Mouse (Mus musculus): ENCODE measurements around the gene 4930438A08Rik. TPM values are rescaled to one million over a fixed set of nuclear protein-coding genes. Genes with fewer than 3 reads are reported as not detected.
"Not testable (repeated sequence)": the region's sequence is repeated elsewhere in the genome, so short reads cannot be mapped to it uniquely, and the experiment has no call there.

4930438A08Rik gene
- polyA plus RNA-seq (2014; fragmentation: Nextera tagmentation; extraction: Ambion mirVana): not detected in 2 replicates

GRCm38 (mm10) chr11:58274572-58274971, at the start of gene 4930438A08Rik:
Gene 4930438A08Rik (plus strand): TSS chr11:58274799.
- Histone ChIP-seq H3K4me1 (replicated peaks; ENCODE audit: control insufficient read depth, insufficient read depth, low read length) (no peaks in the 10 kb centered on the region), H3K27me3 (replicated peaks; ENCODE audit: control insufficient read depth, insufficient read depth, low read length) (no peaks in the 10 kb centered on the region), H3K27ac (ENCODE audit: low read depth) (no peak within 1 kb of the TSS), H3K4me2 (ENCODE audit: low read length) (no peak within 1 kb of the TSS), H3K9ac (ENCODE audit: low read length) (no peak within 1 kb of the TSS), H3K36me3 (ENCODE audit: control insufficient read depth, insufficient read depth, low read length) (no peaks in the 10 kb centered on the region), H3K9me3 (ENCODE audit: control insufficient read depth, low read length) (no peaks in the 10 kb centered on the region), H3K4me3 (ENCODE audit: low read depth, low read length) (no peak within 1 kb of the TSS)
- ATAC-seq (replicated peaks; ENCODE audit: low FRiP score, low TSS enrichment, low read depth): no peak
- 44% methylated on average over 2 of the region's 2 CpGs for WGBS
- no peak for DNase-seq (ENCODE audit: low spot score)

- H3K27me3 ChIP-seq (replicated peaks; ENCODE audit: control insufficient read depth, insufficient read depth, low read length); H3K27ac ChIP-seq (ENCODE audit: low read depth); H3K36me3 ChIP-seq (ENCODE audit: control insufficient read depth, insufficient read depth, low read length); H3K4me3 ChIP-seq (ENCODE audit: low read depth, low read length); H3K9ac ChIP-seq (ENCODE audit: low read length); ATAC-seq (replicated peaks; ENCODE audit: low FRiP score, low TSS enrichment, low read depth); DNase-seq (ENCODE audit: low spot score); H3K9me3 ChIP-seq (ENCODE audit: control insufficient read depth, low read length); H3K4me1 ChIP-seq (replicated peaks; ENCODE audit: control insufficient read depth, insufficient read depth, low read length); H3K4me2 ChIP-seq (ENCODE audit: low read length): not testable (repeated sequence)
- WGBS: 64% methylated on average over 2 of the region's 2 CpGs
These were observed 49.7 kb upstream of the 4930438A08Rik start for GRCm38 (mm10) chr11:58224872-58225271.

GRCm38 (mm10) chr11:58225655-58226054, 48.9 kb upstream of the 4930438A08Rik start:
- 2% methylated on average over 5 of the region's 5 CpGs for WGBS

DNA sequence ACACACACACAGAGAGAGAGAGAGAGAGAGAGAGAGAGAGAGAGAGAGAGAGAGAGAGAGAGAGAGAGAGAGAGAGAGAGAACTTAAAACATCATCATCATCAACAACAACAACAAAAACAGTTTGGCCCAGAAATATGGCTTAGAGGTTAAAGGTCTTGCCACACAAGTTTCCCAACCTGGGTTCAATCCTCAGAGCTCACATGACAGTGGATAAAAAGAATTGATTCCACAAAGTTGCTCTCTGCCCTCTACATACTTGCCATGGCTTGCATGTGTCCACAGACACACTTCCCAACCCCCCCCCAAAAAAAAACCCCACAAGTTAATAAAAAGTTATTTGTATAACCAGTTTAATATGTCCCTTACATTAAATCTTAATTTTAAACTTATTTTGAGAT, 48.2 kb upstream of the 4930438A08Rik start:
- H3K4me3 ChIP-seq (ENCODE audit: low read depth, low read length): no peak overlapping the region
- ATAC-seq (replicated peaks; ENCODE audit: low FRiP score, low TSS enrichment, low read depth) (no peak), DNase-seq (ENCODE audit: low spot score) (no peak)
- H3K27me3 ChIP-seq (replicated peaks; ENCODE audit: control insufficient read depth, insufficient read depth, low read length): no peaks in the 10 kb centered on the region
- H3K4me1 ChIP-seq (replicated peaks; ENCODE audit: control insufficient read depth, insufficient read depth, low read length): peaks cover 2% of the 10 kb centered on the region; the same call in 1 of the 2 replicates
- no peaks in the 10 kb centered on the region for H3K36me3 ChIP-seq (ENCODE audit: control insufficient read depth, insufficient read depth, low read length)
- no peak overlapping the region for H3K27ac ChIP-seq (ENCODE audit: low read depth)
- H3K9ac ChIP-seq (ENCODE audit: low read length): no peak overlapping the region
- H3K9me3 ChIP-seq (ENCODE audit: control insufficient read depth, low read length): no peaks in the 10 kb centered on the region
- H3K4me2 ChIP-seq (ENCODE audit: low read length): no peak overlapping the region

More at GRCm38 (mm10) chr11:58225655-58226054, 48.9 kb upstream of the 4930438A08Rik start:
- Histone ChIP-seq H3K4me2 (ENCODE audit: low read length) (no peak overlapping the region), H3K4me3 (ENCODE audit: low read depth, low read length) (no peak overlapping the region), H3K4me1 (replicated peaks; ENCODE audit: control insufficient read depth, insufficient read depth, low read length) (peaks cover 2% of the 10 kb centered on the region; the same call in 1 of the 2 replicates), H3K9me3 (ENCODE audit: control insufficient read depth, low read length) (no peaks in the 10 kb centered on the region), H3K9ac (ENCODE audit: low read length) (no peak overlapping the region), H3K36me3 (ENCODE audit: control insufficient read depth, insufficient read depth, low read length) (no peaks in the 10 kb centered on the region), H3K27me3 (replicated peaks; ENCODE audit: control insufficient read depth, insufficient read depth, low read length) (no peaks in the 10 kb centered on the region), H3K27ac (ENCODE audit: low read depth) (peak overlapping the region; percentile 9; the same call in 1 of the 2 replicates)
- peak; percentile 93 for DNase-seq (ENCODE audit: low spot score)
- peak; percentile 80 for ATAC-seq (replicated peaks; ENCODE audit: low FRiP score, low TSS enrichment, low read depth)

DNA sequence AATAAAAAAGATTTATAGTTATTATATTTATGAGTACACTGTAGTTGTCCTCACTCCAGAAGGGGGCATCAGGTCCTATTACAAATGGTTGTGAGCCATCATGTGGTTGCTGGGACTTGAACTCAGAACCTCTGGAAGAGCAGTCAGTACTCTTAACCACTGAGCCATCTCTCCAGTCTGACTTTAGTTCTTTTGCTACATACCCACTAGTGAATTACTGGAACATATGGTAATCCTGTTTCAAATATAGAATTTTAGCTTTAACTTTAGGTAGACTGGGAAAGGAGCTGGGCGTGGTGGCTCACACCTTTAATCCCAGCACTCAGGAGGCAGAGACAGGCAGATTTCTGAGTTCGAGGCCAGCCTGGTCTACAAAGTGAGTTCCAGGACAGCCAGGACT, 46.6 kb upstream of the 4930438A08Rik start:
- WGBS: 94% methylated on average over 2 of the region's 2 CpGs
- not testable (repeated sequence) for H3K27me3 ChIP-seq (replicated peaks; ENCODE audit: control insufficient read depth, insufficient read depth, low read length); ATAC-seq (replicated peaks; ENCODE audit: low FRiP score, low TSS enrichment, low read depth); H3K4me2 ChIP-seq (ENCODE audit: low read length); H3K4me1 ChIP-seq (replicated peaks; ENCODE audit: control insufficient read depth, insufficient read depth, low read length); H3K36me3 ChIP-seq (ENCODE audit: control insufficient read depth, insufficient read depth, low read length); H3K4me3 ChIP-seq (ENCODE audit: low read depth, low read length); DNase-seq (ENCODE audit: low spot score); H3K9ac ChIP-seq (ENCODE audit: low read length); H3K9me3 ChIP-seq (ENCODE audit: control insufficient read depth, low read length); H3K27ac ChIP-seq (ENCODE audit: low read depth)

DNA sequence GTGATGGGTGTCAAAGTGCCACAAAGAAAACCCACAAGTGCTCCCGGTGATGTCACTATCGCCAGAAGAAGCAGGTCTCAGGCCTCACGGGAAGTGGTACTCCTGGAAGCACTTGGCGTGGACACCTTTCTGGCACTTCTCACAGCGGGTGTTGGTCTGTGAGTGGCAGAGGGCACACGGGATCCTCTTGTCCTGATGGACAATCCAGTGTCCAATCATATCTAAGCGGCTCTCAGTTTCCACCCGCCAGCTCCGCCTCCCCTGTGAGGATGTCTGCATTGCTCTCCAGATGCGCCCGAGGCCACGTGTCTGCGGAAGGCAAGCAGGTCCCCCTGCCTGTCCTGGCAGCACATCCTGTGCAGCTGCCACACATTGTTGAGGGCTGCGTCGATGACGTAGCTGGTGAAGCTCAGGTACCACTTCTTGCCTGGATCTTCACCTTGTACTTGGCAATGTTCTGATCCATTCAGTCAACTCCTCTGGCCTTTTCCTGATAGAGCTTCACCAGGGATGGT, 44.1 kb upstream of the 4930438A08Rik start:
- Histone ChIP-seq H3K4me3 (ENCODE audit: low read depth, low read length) (no peak overlapping the region), H3K4me1 (replicated peaks; ENCODE audit: control insufficient read depth, insufficient read depth, low read length) (no peaks in the 10 kb centered on the region), H3K27me3 (replicated peaks; ENCODE audit: control insufficient read depth, insufficient read depth, low read length) (no peaks in the 10 kb centered on the region), H3K27ac (ENCODE audit: low read depth) (no peak overlapping the region), H3K4me2 (ENCODE audit: low read length) (no peak overlapping the region), H3K9me3 (ENCODE audit: control insufficient read depth, low read length) (no peaks in the 10 kb centered on the region), H3K9ac (ENCODE audit: low read length) (no peak overlapping the region), H3K36me3 (ENCODE audit: control insufficient read depth, insufficient read depth, low read length) (no peaks in the 10 kb centered on the region)
- no peak for ATAC-seq (replicated peaks; ENCODE audit: low FRiP score, low TSS enrichment, low read depth)
- 56% methylated on average over 16 of the region's 16 CpGs for WGBS
- no peak for DNase-seq (ENCODE audit: low spot score)

DNA sequence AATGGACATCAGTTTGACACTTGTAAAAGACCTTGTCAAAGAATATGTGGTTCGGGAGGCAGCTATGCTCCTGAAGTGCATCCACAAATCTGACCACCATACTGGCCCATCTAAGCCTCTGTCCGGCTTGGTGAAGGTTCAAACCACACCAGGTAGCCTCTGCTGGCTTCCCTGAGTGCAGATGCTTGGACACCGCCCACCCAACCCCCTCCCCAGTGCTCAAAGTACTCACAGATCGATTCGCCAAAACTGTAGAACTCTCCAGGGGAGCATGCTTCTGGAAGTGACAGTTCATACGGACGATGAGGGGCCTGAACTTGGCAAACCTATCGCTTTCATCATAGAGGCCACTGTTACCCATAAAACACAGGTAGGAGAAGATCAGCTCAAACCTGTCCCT, 43.4 kb upstream of the 4930438A08Rik start:
- Histone ChIP-seq H3K4me1 (replicated peaks; ENCODE audit: control insufficient read depth, insufficient read depth, low read length) (no peaks in the 10 kb centered on the region), H3K27ac (ENCODE audit: low read depth) (no peak overlapping the region), H3K36me3 (ENCODE audit: control insufficient read depth, insufficient read depth, low read length) (no peaks in the 10 kb centered on the region), H3K4me3 (ENCODE audit: low read depth, low read length) (no peak overlapping the region), H3K9me3 (ENCODE audit: control insufficient read depth, low read length) (no peaks in the 10 kb centered on the region), H3K4me2 (ENCODE audit: low read length) (no peak overlapping the region), H3K9ac (ENCODE audit: low read length) (no peak overlapping the region), H3K27me3 (replicated peaks; ENCODE audit: control insufficient read depth, insufficient read depth, low read length) (no peaks in the 10 kb centered on the region)
- no peak for DNase-seq (ENCODE audit: low spot score)
- 85% methylated on average over 8 of the region's 8 CpGs for WGBS
- ATAC-seq (replicated peaks; ENCODE audit: low FRiP score, low TSS enrichment, low read depth): no peak

DNA sequence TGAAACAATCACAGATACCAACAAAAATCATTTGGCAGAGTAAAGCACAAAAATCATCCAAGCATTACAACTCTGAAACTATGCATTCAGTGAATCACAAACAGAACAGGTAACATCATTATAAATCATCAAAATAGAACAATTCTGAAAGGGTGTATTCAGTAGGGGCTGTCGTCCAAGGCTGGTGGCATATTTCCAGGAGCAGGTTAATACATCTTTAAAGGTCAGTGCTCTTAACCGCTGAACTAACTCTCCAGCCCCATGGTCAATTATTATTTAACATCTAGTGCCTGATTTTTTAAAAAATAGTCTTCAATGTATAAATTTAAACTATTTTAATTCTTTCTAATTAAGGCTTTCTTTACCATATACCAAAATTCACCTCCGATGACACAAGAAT, 40.0 kb upstream of the 4930438A08Rik start:
- 78% methylated on average over 3 of the region's 3 CpGs for WGBS

DNA sequence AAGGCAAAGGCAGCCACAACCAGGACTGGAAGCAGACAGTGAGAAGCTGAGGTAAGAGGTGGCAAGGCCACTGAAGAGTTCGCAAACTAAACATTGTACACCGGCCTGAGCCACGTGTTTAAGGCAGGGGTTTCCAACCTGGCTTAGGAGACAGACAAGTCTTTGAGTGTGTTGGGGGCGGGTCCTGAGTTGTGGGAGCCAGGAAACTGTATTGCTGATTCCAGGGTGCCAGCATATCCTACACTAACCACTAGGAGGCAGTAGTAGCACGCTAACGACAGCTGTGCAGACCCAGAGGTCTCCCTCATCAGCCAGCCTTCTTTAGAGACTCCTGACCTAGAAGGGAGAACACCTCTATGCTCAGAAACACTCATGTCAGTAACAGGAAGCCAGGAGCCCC, 39.4 kb upstream of the 4930438A08Rik start:
- no peak for DNase-seq (ENCODE audit: low spot score)
- H3K4me1 ChIP-seq (replicated peaks; ENCODE audit: control insufficient read depth, insufficient read depth, low read length): no peaks in the 10 kb centered on the region; the same call in 1 of the 2 replicates
- no peak overlapping the region for H3K9ac ChIP-seq (ENCODE audit: low read length)
- H3K4me2 ChIP-seq (ENCODE audit: low read length): no peak overlapping the region
- no peak for ATAC-seq (replicated peaks; ENCODE audit: low FRiP score, low TSS enrichment, low read depth)
- WGBS: 26% methylated on average over 6 of the region's 6 CpGs
- H3K27me3 ChIP-seq (replicated peaks; ENCODE audit: control insufficient read depth, insufficient read depth, low read length): no peaks in the 10 kb centered on the region
- H3K27ac ChIP-seq (ENCODE audit: low read depth): no peak overlapping the region
- H3K36me3 ChIP-seq (ENCODE audit: control insufficient read depth, insufficient read depth, low read length): no peaks in the 10 kb centered on the region
- no peaks in the 10 kb centered on the region for H3K9me3 ChIP-seq (ENCODE audit: control insufficient read depth, low read length)
- H3K4me3 ChIP-seq (ENCODE audit: low read depth, low read length): no peak overlapping the region

More for the DNA sequence above, 40.0 kb upstream of the 4930438A08Rik start:
- H3K9ac ChIP-seq (ENCODE audit: low read length); H3K4me1 ChIP-seq (replicated peaks; ENCODE audit: control insufficient read depth, insufficient read depth, low read length); H3K4me2 ChIP-seq (ENCODE audit: low read length); H3K36me3 ChIP-seq (ENCODE audit: control insufficient read depth, insufficient read depth, low read length); H3K27ac ChIP-seq (ENCODE audit: low read depth); DNase-seq (ENCODE audit: low spot score); ATAC-seq (replicated peaks; ENCODE audit: low FRiP score, low TSS enrichment, low read depth); H3K9me3 ChIP-seq (ENCODE audit: control insufficient read depth, low read length); H3K4me3 ChIP-seq (ENCODE audit: low read depth, low read length); H3K27me3 ChIP-seq (replicated peaks; ENCODE audit: control insufficient read depth, insufficient read depth, low read length): not testable (repeated sequence)

All from intestine, embryonic 14.5 days (tissue).